Mouse (Mus musculus): ENCODE measurements around the gene Frzb. TPM values are rescaled to one million over a fixed set of nuclear protein-coding genes. Genes with fewer than 3 reads are reported as not detected.

Frzb gene
- polyA plus RNA-seq, 1 experiment from 2014 or later: 56.2 TPM

DNA sequence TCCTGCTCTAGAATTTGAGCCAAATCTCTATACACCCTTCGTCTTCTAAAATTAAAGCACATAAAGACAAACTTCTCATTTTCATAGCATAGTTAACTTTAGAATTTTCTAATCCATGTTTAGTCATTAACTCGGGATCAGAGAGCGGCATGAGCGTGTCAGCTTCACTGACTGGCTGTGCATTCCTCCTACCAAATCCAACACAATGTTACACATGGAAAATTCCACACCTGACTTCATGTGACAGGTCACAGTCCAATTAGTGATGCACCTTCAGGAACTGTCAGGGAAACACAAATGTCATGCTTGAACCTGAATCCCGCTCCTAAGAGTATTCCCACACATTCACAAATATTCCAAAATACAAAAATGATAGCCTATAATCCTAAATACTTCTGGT, 24.3 kb downstream of the Frzb start:
- Histone ChIP-seq H3K4me2 (no peak overlapping the region), H3K36me3 (peaks cover 8% of the 10 kb centered on the region; the same call in 1 of the 2 replicates), H3K27me3 (no peaks in the 10 kb centered on the region), H3K4me1 (replicated peaks) (no peaks in the 10 kb centered on the region), H3K9me3 (no peaks in the 10 kb centered on the region), H3K4me3 (replicated peaks) (no peak overlapping the region), H3K9ac (replicated peaks) (no peak overlapping the region), H3K27ac (no peak overlapping the region)
- WGBS: 95% methylated on average over 5 of the region's 5 CpGs
- no peak for ATAC-seq (ENCODE audit: insufficient number of reproducible peaks, insufficient read depth, low FRiP score, low TSS enrichment, low read depth)

- H3K4me1 ChIP-seq (replicated peaks): no peaks in the 10 kb centered on the region
- no peak for ATAC-seq (ENCODE audit: insufficient number of reproducible peaks, insufficient read depth, low FRiP score, low TSS enrichment, low read depth)
- no peak overlapping the region for H3K27ac ChIP-seq
- peaks cover 8% of the 10 kb centered on the region; the same call in 1 of the 2 replicates for H3K36me3 ChIP-seq
- no peak overlapping the region for H3K4me3 ChIP-seq (replicated peaks)
- H3K27me3 ChIP-seq: no peaks in the 10 kb centered on the region
- 66% methylated on average over 1 of the region's 1 CpGs for WGBS
- H3K9me3 ChIP-seq: no peaks in the 10 kb centered on the region
- no peak overlapping the region for H3K4me2 ChIP-seq
- no peak overlapping the region for H3K9ac ChIP-seq (replicated peaks)
These were observed 25.4 kb downstream of the Frzb start for GRCm38 (mm10) chr2:80421990-80422389.

GRCm38 (mm10) chr2:80416286-80416685, 31.1 kb downstream of the Frzb start:
- H3K27ac ChIP-seq: no peak overlapping the region
- no peak overlapping the region for H3K4me3 ChIP-seq (replicated peaks)
- H3K9me3 ChIP-seq: no peaks in the 10 kb centered on the region
- H3K4me2 ChIP-seq: no peak overlapping the region
- no peak overlapping the region for H3K9ac ChIP-seq (replicated peaks)
- ATAC-seq (ENCODE audit: insufficient number of reproducible peaks, insufficient read depth, low FRiP score, low TSS enrichment, low read depth): no peak
- no peaks in the 10 kb centered on the region for H3K27me3 ChIP-seq
- 77% methylated on average over 6 of the region's 6 CpGs for WGBS
- peaks cover 13% of the 10 kb centered on the region; the same call in 1 of the 2 replicates for H3K36me3 ChIP-seq
- H3K4me1 ChIP-seq (replicated peaks): peaks cover 21% of the 10 kb centered on the region

- Histone ChIP-seq H3K9ac (replicated peaks) (no peak overlapping the region), H3K9me3 (no peaks in the 10 kb centered on the region), H3K4me2 (no peak overlapping the region), H3K27ac (no peak overlapping the region), H3K4me1 (replicated peaks) (peaks cover 40% of the 10 kb centered on the region), H3K27me3 (no peaks in the 10 kb centered on the region), H3K36me3 (peaks cover 9% of the 10 kb centered on the region; the same call in 1 of the 2 replicates), H3K4me3 (replicated peaks) (no peak overlapping the region)
- ATAC-seq (ENCODE audit: insufficient number of reproducible peaks, insufficient read depth, low FRiP score, low TSS enrichment, low read depth): no peak
- 75% methylated on average over 3 of the region's 3 CpGs for whole genome bisulfite sequencing
These were observed 33.0 kb downstream of the Frzb start for GRCm38 (mm10) chr2:80414387-80414786.

DNA sequence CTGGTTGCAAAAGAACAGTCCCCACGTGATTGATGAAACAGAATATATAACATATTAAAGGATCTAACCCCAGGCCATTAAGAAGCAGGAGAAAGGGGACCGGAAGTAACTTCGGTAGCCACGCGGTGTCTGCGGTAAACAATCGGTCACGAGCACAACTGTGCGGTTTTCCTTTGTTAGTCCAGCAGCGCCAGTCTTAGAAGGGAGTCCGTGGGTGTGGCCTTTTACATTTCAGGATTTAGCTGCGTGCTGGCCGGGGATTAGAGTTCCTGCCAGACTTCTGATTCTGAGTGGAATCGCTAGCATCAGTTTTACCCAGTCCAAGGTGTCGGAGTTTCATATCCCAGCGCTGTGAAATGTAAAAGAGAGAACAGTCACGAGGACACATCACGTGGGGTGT, 34.3 kb downstream of the Frzb start:
- 67% methylated on average over 18 of the region's 18 CpGs for WGBS
- peaks cover 50% of the 10 kb centered on the region for H3K4me1 ChIP-seq (replicated peaks)
- no peak overlapping the region for H3K4me3 ChIP-seq (replicated peaks)
- peak overlapping the region; percentile 18; the same call in 1 of the 2 replicates for H3K4me2 ChIP-seq
- no peak overlapping the region for H3K9ac ChIP-seq (replicated peaks)
- H3K36me3 ChIP-seq: peaks cover 9% of the 10 kb centered on the region; the same call in 1 of the 2 replicates
- H3K27me3 ChIP-seq: no peaks in the 10 kb centered on the region
- H3K27ac ChIP-seq: peak overlapping the region; percentile 32
- ATAC-seq (ENCODE audit: insufficient number of reproducible peaks, insufficient read depth, low FRiP score, low TSS enrichment, low read depth): no peak
- H3K9me3 ChIP-seq: no peaks in the 10 kb centered on the region

DNA sequence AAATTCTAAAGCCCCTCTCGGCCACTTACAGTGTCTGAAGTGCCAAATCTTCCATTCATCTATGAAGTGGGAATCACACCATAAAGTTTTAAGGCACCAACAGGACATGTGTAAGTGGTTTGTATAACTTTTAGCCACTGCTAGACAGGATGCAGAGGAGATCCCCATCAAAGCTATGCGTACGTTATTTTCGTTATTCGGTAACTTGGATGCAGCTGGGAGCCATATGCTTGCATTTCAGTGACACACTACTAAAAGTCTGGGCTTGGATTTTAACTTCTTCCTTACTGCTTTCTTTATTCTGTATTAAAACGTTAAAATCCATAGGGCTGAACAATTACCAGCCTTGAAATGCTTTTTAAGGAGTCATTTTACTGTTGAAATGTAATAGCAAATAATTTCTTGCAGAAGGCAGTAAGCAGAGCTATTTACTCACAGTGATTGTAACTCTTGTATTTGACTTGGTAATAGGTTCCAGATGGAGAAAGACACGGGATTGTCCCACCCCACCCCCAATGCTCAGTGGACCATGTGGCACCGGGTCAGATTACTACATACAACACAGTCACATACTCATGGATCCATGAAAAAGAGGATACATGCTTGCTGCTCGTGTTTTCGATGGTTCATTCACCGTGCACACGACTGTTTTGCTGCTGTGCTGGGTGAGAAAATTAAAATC, 37.4 kb downstream of the Frzb start:
- H3K27me3 ChIP-seq: no peaks in the 10 kb centered on the region
- H3K27ac ChIP-seq: peak overlapping the region; percentile 72
- H3K36me3 ChIP-seq: peaks cover 3% of the 10 kb centered on the region; the same call in 1 of the 2 replicates
- H3K9ac ChIP-seq (replicated peaks): no peak overlapping the region
- H3K4me1 ChIP-seq (replicated peaks): peaks cover 73% of the 10 kb centered on the region
- peak; percentile 86 for ATAC-seq (ENCODE audit: insufficient number of reproducible peaks, insufficient read depth, low FRiP score, low TSS enrichment, low read depth)
- H3K9me3 ChIP-seq: no peaks in the 10 kb centered on the region
- 19% methylated on average over 12 of the region's 12 CpGs for WGBS
- H3K4me3 ChIP-seq (replicated peaks): no peak overlapping the region
- peak overlapping the region; percentile 30 for H3K4me2 ChIP-seq

DNA sequence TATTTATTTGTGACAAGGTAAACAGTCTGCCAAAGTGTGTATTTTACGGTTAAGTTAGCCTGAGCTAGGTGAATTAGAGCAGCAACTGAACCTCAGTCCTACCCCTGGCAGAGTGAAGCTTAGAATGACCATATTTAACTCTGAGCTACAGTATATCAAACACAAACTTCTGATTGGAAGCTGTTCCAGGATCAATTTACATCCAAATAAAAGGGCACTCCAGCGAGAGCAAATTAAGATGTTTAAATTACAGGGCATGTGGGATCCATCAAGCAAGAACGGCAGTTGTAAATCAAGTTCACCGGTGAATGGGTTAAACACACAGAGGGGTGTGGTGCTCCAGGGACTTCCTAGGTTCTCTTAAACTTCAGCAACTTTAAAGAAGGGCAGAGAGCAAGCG, 42.7 kb downstream of the Frzb start:
- H3K27me3 ChIP-seq: peaks cover 18% of the 10 kb centered on the region
- no peaks in the 10 kb centered on the region for H3K36me3 ChIP-seq
- 1% methylated on average over 5 of the region's 5 CpGs for WGBS
- no peak overlapping the region for H3K4me3 ChIP-seq (replicated peaks)
- no peak overlapping the region for H3K9ac ChIP-seq (replicated peaks)
- peak overlapping the region; percentile 73 for H3K27ac ChIP-seq
- ATAC-seq (ENCODE audit: insufficient number of reproducible peaks, insufficient read depth, low FRiP score, low TSS enrichment, low read depth): peak; percentile 44; the same call in 1 of the 2 replicates
- peak overlapping the region; percentile 35 for H3K4me2 ChIP-seq
- H3K9me3 ChIP-seq: no peaks in the 10 kb centered on the region
- peaks cover 45% of the 10 kb centered on the region for H3K4me1 ChIP-seq (replicated peaks)

GRCm38 (mm10) chr2:80398595-80399099, 48.8 kb downstream of the Frzb start:
- 13% methylated on average over 3 of the region's 3 CpGs for WGBS
- no peak for ATAC-seq (ENCODE audit: insufficient number of reproducible peaks, insufficient read depth, low FRiP score, low TSS enrichment, low read depth)
- peaks cover 32% of the 10 kb centered on the region for H3K4me1 ChIP-seq (replicated peaks)

GRCm38 (mm10) chr2:80396864-80397263, 50.6 kb downstream of the Frzb start:
- Histone ChIP-seq H3K36me3 (no peaks in the 10 kb centered on the region), H3K27ac (no peak overlapping the region), H3K9me3 (no peaks in the 10 kb centered on the region), H3K4me3 (replicated peaks) (no peak overlapping the region), H3K4me1 (replicated peaks) (peaks cover 32% of the 10 kb centered on the region), H3K4me2 (0 out of 2 replicates have a peak overlapping the region, but pooled peaks have one; percentile 13), H3K9ac (replicated peaks) (no peak overlapping the region), H3K27me3 (peaks cover 12% of the 10 kb centered on the region)
- ATAC-seq (ENCODE audit: insufficient number of reproducible peaks, insufficient read depth, low FRiP score, low TSS enrichment, low read depth): peak; percentile 56; the same call in 1 of the 2 replicates
- 6% methylated on average over 3 of the region's 3 CpGs for WGBS

More at GRCm38 (mm10) chr2:80398595-80399099, 48.8 kb downstream of the Frzb start:
- H3K27ac ChIP-seq: no peak overlapping the region; the same call in 1 of the 2 replicates
- no peak overlapping the region for H3K4me3 ChIP-seq (replicated peaks)
- H3K27me3 ChIP-seq: peaks cover 18% of the 10 kb centered on the region
- no peaks in the 10 kb centered on the region for H3K36me3 ChIP-seq
- no peaks in the 10 kb centered on the region for H3K9me3 ChIP-seq
- no peak overlapping the region for H3K9ac ChIP-seq (replicated peaks)
- H3K4me2 ChIP-seq: no peak overlapping the region

DNA sequence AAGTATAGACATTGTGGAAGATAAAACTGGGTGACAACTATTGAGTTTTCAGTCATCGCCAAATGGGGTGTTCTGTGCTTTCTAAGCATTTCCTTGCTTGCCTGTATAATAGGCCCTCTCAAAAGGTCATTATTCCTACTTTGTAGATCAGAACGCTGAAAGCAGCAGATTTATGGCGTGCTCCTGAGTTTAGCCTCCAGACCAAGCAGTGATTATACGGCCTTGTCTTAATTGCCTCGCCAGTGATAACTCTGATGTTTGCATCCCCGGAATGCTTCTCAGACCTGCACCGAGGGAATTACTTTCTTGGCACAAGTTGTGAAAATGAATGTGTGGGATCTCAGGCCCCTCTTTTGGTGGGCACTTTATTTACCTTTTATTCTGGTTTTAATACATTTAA, 51.4 kb downstream of the Frzb start:
- H3K27me3 ChIP-seq: peaks cover 5% of the 10 kb centered on the region
- H3K9me3 ChIP-seq: no peaks in the 10 kb centered on the region
- H3K4me3 ChIP-seq (replicated peaks): no peak overlapping the region
- ATAC-seq (ENCODE audit: insufficient number of reproducible peaks, insufficient read depth, low FRiP score, low TSS enrichment, low read depth): no peak
- peaks cover 32% of the 10 kb centered on the region for H3K4me1 ChIP-seq (replicated peaks)
- no peaks in the 10 kb centered on the region for H3K36me3 ChIP-seq
- no peak overlapping the region for H3K27ac ChIP-seq
- WGBS: 9% methylated on average over 7 of the region's 7 CpGs
- H3K9ac ChIP-seq (replicated peaks): no peak overlapping the region
- H3K4me2 ChIP-seq: no peak overlapping the region

DNA sequence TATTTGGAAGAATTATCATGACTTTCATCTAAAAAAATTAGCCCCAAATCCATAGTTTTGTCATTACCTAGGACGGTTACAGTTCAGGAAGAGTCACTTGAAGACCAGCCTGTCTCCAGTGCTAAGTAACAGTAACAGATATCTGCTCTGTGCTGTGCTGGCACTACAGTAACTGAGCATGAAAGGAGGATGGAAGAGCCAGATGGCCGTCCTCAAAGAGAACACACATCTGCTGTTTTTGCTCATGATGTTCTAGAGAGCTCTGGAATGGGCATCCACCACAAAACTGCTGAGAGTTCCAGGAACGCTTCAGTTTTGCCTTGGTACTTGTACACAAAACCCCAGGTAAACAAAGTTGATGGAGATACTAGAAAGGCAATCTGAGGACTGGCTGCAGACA, 59.1 kb downstream of the Frzb start:
- H3K4me2 ChIP-seq: no peak overlapping the region
- H3K4me1 ChIP-seq (replicated peaks): peaks cover 24% of the 10 kb centered on the region
- no peaks in the 10 kb centered on the region for H3K9me3 ChIP-seq
- no peak for ATAC-seq (ENCODE audit: insufficient number of reproducible peaks, insufficient read depth, low FRiP score, low TSS enrichment, low read depth)
- peaks cover 18% of the 10 kb centered on the region for H3K27me3 ChIP-seq
- H3K9ac ChIP-seq (replicated peaks): no peak overlapping the region
- H3K4me3 ChIP-seq (replicated peaks): no peak overlapping the region
- H3K36me3 ChIP-seq: no peaks in the 10 kb centered on the region
- peak overlapping the region; percentile 50; the same call in 1 of the 2 replicates for H3K27ac ChIP-seq
- WGBS: 85% methylated on average over 3 of the region's 3 CpGs
